Mouse (Mus musculus) liver, postnatal 0 days (tissue): ENCODE results near the gene Pigv.

Experiments
- CTCF ChIP-seq: sonication (generic); IDR thresholded peaks from 2 replicates; pipeline ENCODE4 v1.5.1; 2016; ENCODE audit warnings: antibody characterized with exemption, low read depth
- EP300 ChIP-seq: IDR thresholded peaks from 2 replicates; pipeline ENCODE4 v1.6.1; 2016; ENCODE audit warnings: antibody characterized with exemption, low read depth, mild to moderate bottlenecking

DNA sequence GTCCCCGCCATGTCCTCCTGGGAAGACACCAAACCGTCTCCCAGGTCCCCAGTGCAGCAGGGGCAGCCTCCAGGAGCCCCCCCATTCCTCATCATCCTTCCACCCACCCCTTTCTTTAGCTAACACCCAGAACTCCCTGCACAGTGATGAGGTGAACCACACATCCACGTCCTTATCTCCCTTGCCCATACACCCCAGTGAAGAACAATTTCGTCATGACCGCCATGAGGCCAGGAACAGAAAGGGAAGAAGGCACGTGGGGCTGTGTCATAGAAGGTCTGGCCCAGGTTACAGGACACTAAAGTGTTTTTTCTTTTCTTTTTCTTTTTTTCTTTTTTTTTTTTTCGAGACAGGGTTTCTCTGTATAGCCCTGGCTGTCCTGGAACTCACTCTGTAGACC lies 47.6 kb downstream of the Pigv start:
- no peak for TF ChIP-seq CTCF
- TF ChIP-seq EP300, result peak; percentile 65; the same call in 1 of the 2 replicates
